In genomic region chr5:116708505-116708904, GRCm38 (mm10) we compare ENCODE assay signal across 25 mouse cellular contexts.
DNase-seq lines count a peak whose midpoint lies in the region; ATAC-seq and TF ChIP-seq lines count a peak whose summit lies in the region.
"Had no signal": no experiment of that assay in that cellular context is flagged by ENCODE, and none has a peak within 500 bp of the region (broad histone marks: within the 10 kb centered on the region; RNA-seq: fewer than 3 reads in every experiment).

No protein-coding gene starts in this region.

- no peak overlapping the region; the same call in 1 of the 2 replicates for H3K4me2 ChIP-seq in hindbrain, embryonic 11.5 days (replicated peaks; ENCODE audit: low read depth, low read length)
- no peak overlapping the region for H3K4me2 ChIP-seq in forebrain, postnatal 0 days (ENCODE audit: low read depth)
- H3K4me2 ChIP-seq: heart, embryonic 13.5 days; hindbrain, embryonic 14.5 days; limb, embryonic 12.5 days; liver, embryonic 11.5 days had no signal

- H3K27ac ChIP-seq in hindbrain, embryonic 11.5 days (ENCODE audit: low read depth, low read length): no peak overlapping the region
- H3K27ac ChIP-seq in hindbrain, embryonic 10.5 days: no peak overlapping the region
- no peak overlapping the region for H3K27ac ChIP-seq in ES-E14 (ENCODE audit: insufficient read depth, low read depth, low read length, poor library complexity, severe bottlenecking)
- H3K27ac ChIP-seq in forebrain, postnatal 0 days (ENCODE audit: low read depth, low read length): no peak overlapping the region
- H3K27ac ChIP-seq: heart, adult 2 months; heart, embryonic 13.5 days; hindbrain, embryonic 14.5 days; limb, embryonic 12.5 days had no signal

- 40% methylated on average over 6 of the region's 6 CpGs for WGBS in hindbrain, embryonic 11.5 days
- WGBS in hindbrain, embryonic 10.5 days: 30% methylated on average over 6 of the region's 6 CpGs
- WGBS in forebrain, postnatal 0 days: 29% methylated on average over 6 of the region's 6 CpGs

- in situ Hi-C loops in ES-E14 (cut with MboI; ENCODE audit: low sequenced_read_pairs in 2 of 2, unreplicated experiment in 2 of 2): no loop called here

- no peak for TF ChIP-seq CTCF in E14TG2a.4 (conservative IDR thresholded peaks at IDR 0.05; ENCODE audit: low read length)
- TF ChIP-seq CTCF in forebrain, postnatal 0 days (IDR thresholded peaks at IDR 0.05; ENCODE audit: low read depth): no peak

- no peak overlapping the region for H3K4me3 ChIP-seq in hindbrain, embryonic 11.5 days (ENCODE audit: low read depth, low read length)
- H3K4me3 ChIP-seq in hindbrain, embryonic 10.5 days: no peak overlapping the region
- H3K4me3 ChIP-seq in E14TG2a.4 (replicated peaks; ENCODE audit: low read length) (peak overlapping the region; percentile 45), ES-E14 (ENCODE audit: insufficient read depth in 1 of 2, low read depth in 1 of 2, low read length in 2 of 2, poor library complexity in 1 of 2, severe bottlenecking in 1 of 2) (peak overlapping the region in 1 of 2 experiments; percentile 52; a peak in 2 of 4 replicates)
- no peak overlapping the region for H3K4me3 ChIP-seq in forebrain, postnatal 0 days (ENCODE audit: low read depth, low read length)
- H3K4me3 ChIP-seq: heart, adult 2 months; heart, embryonic 13.5 days; limb, embryonic 12.5 days had no signal

- no peak for ATAC-seq in hindbrain, embryonic 11.5 days (ENCODE audit: low FRiP score)
- ATAC-seq in forebrain, postnatal 0 days: peak; percentile 61; the same call in 1 of the 2 replicates

- H3K4me1 ChIP-seq in hindbrain, embryonic 11.5 days (replicated peaks; ENCODE audit: control insufficient read depth, insufficient read depth, low read length): no peaks in the 10 kb centered on the region
- 0 out of 2 replicates have a peak, but pooled peaks cover 6% of the 10 kb centered on the region for H3K4me1 ChIP-seq in hindbrain, embryonic 10.5 days (replicated peaks)
- H3K4me1 ChIP-seq in E14TG2a.4 (replicated peaks; ENCODE audit: low read depth, low read length) (peaks cover 25% of the 10 kb centered on the region), ES-E14 (ENCODE audit: control insufficient read depth in 2 of 2, insufficient read depth in 2 of 2, low read length in 2 of 2, poor library complexity in 1 of 2) (peaks cover 0 to 8% of the 10 kb centered on the region in 2 experiments; a peak in 3 of 4 replicates)
- H3K4me1 ChIP-seq in forebrain, postnatal 0 days (ENCODE audit: insufficient read depth): no peaks in the 10 kb centered on the region
- H3K4me1 ChIP-seq: heart, embryonic 13.5 days; limb, embryonic 12.5 days had no signal

- no peaks in the 10 kb centered on the region for H3K27me3 ChIP-seq in hindbrain, embryonic 11.5 days (ENCODE audit: control insufficient read depth, insufficient read depth, low read length)
- no peaks in the 10 kb centered on the region for H3K27me3 ChIP-seq in hindbrain, embryonic 10.5 days (ENCODE audit: insufficient read depth, poor library complexity, severe bottlenecking)
- peaks cover 7% of the 10 kb centered on the region; the same call in 1 of the 2 replicates for H3K27me3 ChIP-seq in E14TG2a.4 (ENCODE audit: insufficient read depth, low read length)
- H3K27me3 ChIP-seq in forebrain, postnatal 0 days (ENCODE audit: insufficient read depth, low read length): no peaks in the 10 kb centered on the region
- H3K27me3 ChIP-seq: CH12.LX; heart, embryonic 13.5 days; limb, embryonic 12.5 days had no signal

- H3K9me3 ChIP-seq in hindbrain, embryonic 11.5 days (ENCODE audit: control insufficient read depth, low read length): no peaks in the 10 kb centered on the region
- H3K9me3 ChIP-seq in hindbrain, embryonic 10.5 days: no peaks in the 10 kb centered on the region
- H3K9me3 ChIP-seq in E14TG2a.4 (ENCODE audit: low read length) (no peaks in the 10 kb centered on the region; the same call in 1 of the 2 replicates), ES-E14 (ENCODE audit: control insufficient read depth, insufficient read depth, low read depth, low read length) (no peaks in the 10 kb centered on the region)
- no peaks in the 10 kb centered on the region for H3K9me3 ChIP-seq in forebrain, postnatal 0 days (ENCODE audit: low read length)
- H3K9me3 ChIP-seq: heart, embryonic 13.5 days; limb, embryonic 12.5 days had no signal

- no peak overlapping the region for H3K9ac ChIP-seq in hindbrain, embryonic 11.5 days (ENCODE audit: low read depth, low read length)
- no peak overlapping the region; the same call in 1 of the 2 replicates for H3K9ac ChIP-seq in ES-E14 (ENCODE audit: insufficient read depth, low read depth, low read length, poor library complexity, severe bottlenecking)
- H3K9ac ChIP-seq in forebrain, postnatal 0 days: no peak overlapping the region
- H3K9ac ChIP-seq: heart, embryonic 13.5 days; hindbrain, embryonic 14.5 days; limb, embryonic 12.5 days had no signal

- no peaks in the 10 kb centered on the region for H3K36me3 ChIP-seq in hindbrain, embryonic 11.5 days (ENCODE audit: control insufficient read depth, insufficient read depth, low read length)
- no peaks in the 10 kb centered on the region for H3K36me3 ChIP-seq in hindbrain, embryonic 10.5 days
- H3K36me3 ChIP-seq in E14TG2a.4 (ENCODE audit: insufficient read depth, low read length): no peaks in the 10 kb centered on the region
- H3K36me3 ChIP-seq in ES-E14 (ENCODE audit: control insufficient read depth, insufficient read depth, low read length, poor library complexity, severe bottlenecking): no peaks in the 10 kb centered on the region
- no peaks in the 10 kb centered on the region for H3K36me3 ChIP-seq in forebrain, postnatal 0 days (ENCODE audit: insufficient read depth)
- H3K36me3 ChIP-seq: heart, embryonic 13.5 days; limb, embryonic 12.5 days had no signal

- DNase-seq in hindbrain, embryonic 11.5 days (ENCODE audit: low spot score): peak; percentile 3
- DNase-seq in hindbrain, embryonic 10.5 days (ENCODE audit: low spot score): no peak
- DNase-seq in ES-E14 (ENCODE audit: low read depth, low spot score): no peak
- DNase-seq in forebrain, postnatal 0 days: no peak
- DNase-seq in thymus, postnatal 14 days: no peak
- no peak for DNase-seq in layer of hippocampus, adult 8-10 months (ENCODE audit: low spot score in 2 of 2)
- DNase-seq: adrenal gland, postnatal 25 days; B cell, adult 2 months; cerebellum, adult 11 months; cerebellum, adult 9-11 months; gastrocnemius, postnatal 25 days; heart, adult 2 months; heart, postnatal 14 days; kidney, adult 8-10 months; kidney, postnatal 14 days; lung, adult 18-20 months; lung, postnatal 10 days; right cerebral cortex, postnatal 4 days; thymus, postnatal 36 days had no signal

TF ChIP-seq in ES-E14, 5 proteins besides CTCF, POLR2A, EP300 and RAD21:
- no peak for TF ChIP-seq ZNF384 (IDR thresholded peaks at IDR 0.05; ENCODE audit: low read depth, low read length)
- TF ChIP-seq CHD2 (IDR thresholded peaks at IDR 0.05; ENCODE audit: low read depth, low read length): peak; percentile 51; the same call in 1 of the 2 replicates
- TF ChIP-seq MAFK (IDR thresholded peaks at IDR 0.05; ENCODE audit: insufficient read depth, low read depth, low read length): no peak
